Mouse (Mus musculus): ENCODE measurements around the gene Med13l. TPM values are rescaled to one million over a fixed set of nuclear protein-coding genes. Genes with fewer than 3 reads are reported as not detected.

The Med13l gene
- polyA plus RNA-seq, 1 experiment from 2014 or later: 11.5 TPM

GRCm38 (mm10) chr5:118725425-118725824 lies 164.9 kb downstream of the Med13l start:
- no peak overlapping the region for H3K9ac ChIP-seq (ENCODE audit: low read depth, low read length)
- no peak overlapping the region for H3K4me2 ChIP-seq (ENCODE audit: low read length)
- ATAC-seq: no peak
- H3K27me3 ChIP-seq (replicated peaks; ENCODE audit: control insufficient read depth, insufficient read depth, low read length): no peaks in the 10 kb centered on the region
- H3K27ac ChIP-seq (ENCODE audit: low read depth, low read length): no peak overlapping the region
- H3K4me1 ChIP-seq (ENCODE audit: control insufficient read depth, insufficient read depth, low read depth, low read length): peaks cover 4% of the 10 kb centered on the region; the same call in 1 of the 2 replicates
- no peaks in the 10 kb centered on the region for H3K9me3 ChIP-seq (ENCODE audit: control insufficient read depth, low read length)
- WGBS: 55% methylated on average over 6 of the region's 6 CpGs
- no peak overlapping the region for H3K4me3 ChIP-seq (ENCODE audit: low read length)
- H3K36me3 ChIP-seq (ENCODE audit: control insufficient read depth, insufficient read depth, low read length): peaks cover 21% of the 10 kb centered on the region

GRCm38 (mm10) chr5:118725886-118726505 lies 165.5 kb downstream of the Med13l start:
- H3K36me3 ChIP-seq (ENCODE audit: control insufficient read depth, insufficient read depth, low read length): peaks cover 23% of the 10 kb centered on the region

GRCm38 (mm10) chr5:118727336-118727735 lies 166.9 kb downstream of the Med13l start:
- H3K4me3 ChIP-seq (ENCODE audit: low read length): no peak overlapping the region
- H3K4me2 ChIP-seq (ENCODE audit: low read length): no peak overlapping the region
- H3K27ac ChIP-seq (ENCODE audit: low read depth, low read length): no peak overlapping the region
- H3K27me3 ChIP-seq (replicated peaks; ENCODE audit: control insufficient read depth, insufficient read depth, low read length): no peaks in the 10 kb centered on the region
- no peak for ATAC-seq
- peaks cover 23% of the 10 kb centered on the region for H3K36me3 ChIP-seq (ENCODE audit: control insufficient read depth, insufficient read depth, low read length)
- H3K4me1 ChIP-seq (ENCODE audit: control insufficient read depth, insufficient read depth, low read depth, low read length): peaks cover 4% of the 10 kb centered on the region; the same call in 1 of the 2 replicates
- no peak overlapping the region for H3K9ac ChIP-seq (ENCODE audit: low read depth, low read length)
- H3K9me3 ChIP-seq (ENCODE audit: control insufficient read depth, low read length): no peaks in the 10 kb centered on the region
- 86% methylated on average over 16 of the region's 16 CpGs for WGBS

More at GRCm38 (mm10) chr5:118725886-118726505, 165.5 kb downstream of the Med13l start:
- Histone ChIP-seq H3K4me3 (ENCODE audit: low read length) (no peak overlapping the region), H3K4me1 (ENCODE audit: control insufficient read depth, insufficient read depth, low read depth, low read length) (peaks cover 4% of the 10 kb centered on the region; the same call in 1 of the 2 replicates), H3K27me3 (replicated peaks; ENCODE audit: control insufficient read depth, insufficient read depth, low read length) (no peaks in the 10 kb centered on the region), H3K4me2 (ENCODE audit: low read length) (no peak overlapping the region), H3K27ac (ENCODE audit: low read depth, low read length) (no peak overlapping the region), H3K9ac (ENCODE audit: low read depth, low read length) (no peak overlapping the region), H3K9me3 (ENCODE audit: control insufficient read depth, low read length) (no peaks in the 10 kb centered on the region)
- no peak for ATAC-seq
- 77% methylated on average over 10 of the region's 10 CpGs for WGBS

- no peak for ATAC-seq
- no peak overlapping the region for H3K9ac ChIP-seq (ENCODE audit: low read depth, low read length)
- 55% methylated on average over 3 of the region's 3 CpGs for WGBS
These were observed 171.7 kb downstream of the Med13l start for GRCm38 (mm10) chr5:118732221-118732620.

GRCm38 (mm10) chr5:118732651-118733050 lies 172.2 kb downstream of the Med13l start:
- H3K4me1 ChIP-seq (ENCODE audit: control insufficient read depth, insufficient read depth, low read depth, low read length): no peaks in the 10 kb centered on the region
- H3K27ac ChIP-seq (ENCODE audit: low read depth, low read length): 0 out of 2 replicates have a peak overlapping the region, but pooled peaks have one; percentile 17
- H3K4me3 ChIP-seq (ENCODE audit: low read length): no peak overlapping the region
- no peaks in the 10 kb centered on the region for H3K9me3 ChIP-seq (ENCODE audit: control insufficient read depth, low read length)
- 75% methylated on average over 8 of the region's 8 CpGs for WGBS
- H3K27me3 ChIP-seq (replicated peaks; ENCODE audit: control insufficient read depth, insufficient read depth, low read length): no peaks in the 10 kb centered on the region
- H3K4me2 ChIP-seq (ENCODE audit: low read length): no peak overlapping the region
- H3K36me3 ChIP-seq (ENCODE audit: control insufficient read depth, insufficient read depth, low read length): peaks cover 24% of the 10 kb centered on the region
- H3K9ac ChIP-seq (ENCODE audit: low read depth, low read length): no peak overlapping the region
- no peak for ATAC-seq

More at GRCm38 (mm10) chr5:118732221-118732620, 171.7 kb downstream of the Med13l start:
- no peaks in the 10 kb centered on the region for H3K4me1 ChIP-seq (ENCODE audit: control insufficient read depth, insufficient read depth, low read depth, low read length)
- no peak overlapping the region for H3K4me2 ChIP-seq (ENCODE audit: low read length)
- H3K36me3 ChIP-seq (ENCODE audit: control insufficient read depth, insufficient read depth, low read length): peaks cover 24% of the 10 kb centered on the region
- no peaks in the 10 kb centered on the region for H3K27me3 ChIP-seq (replicated peaks; ENCODE audit: control insufficient read depth, insufficient read depth, low read length)
- H3K4me3 ChIP-seq (ENCODE audit: low read length): no peak overlapping the region
- H3K27ac ChIP-seq (ENCODE audit: low read depth, low read length): no peak overlapping the region
- H3K9me3 ChIP-seq (ENCODE audit: control insufficient read depth, low read length): no peaks in the 10 kb centered on the region

- no peak overlapping the region for H3K4me2 ChIP-seq (ENCODE audit: low read length)
- peaks cover 25% of the 10 kb centered on the region for H3K36me3 ChIP-seq (ENCODE audit: control insufficient read depth, insufficient read depth, low read length)
- no peak overlapping the region for H3K4me3 ChIP-seq (ENCODE audit: low read length)
- no peak overlapping the region for H3K9ac ChIP-seq (ENCODE audit: low read depth, low read length)
- H3K4me1 ChIP-seq (ENCODE audit: control insufficient read depth, insufficient read depth, low read depth, low read length): no peaks in the 10 kb centered on the region
- no peak for ATAC-seq
- 88% methylated on average over 4 of the region's 4 CpGs for WGBS
- H3K27me3 ChIP-seq (replicated peaks; ENCODE audit: control insufficient read depth, insufficient read depth, low read length): no peaks in the 10 kb centered on the region
- no peaks in the 10 kb centered on the region for H3K9me3 ChIP-seq (ENCODE audit: control insufficient read depth, low read length)
- no peak overlapping the region for H3K27ac ChIP-seq (ENCODE audit: low read depth, low read length)
These were observed 173.1 kb downstream of the Med13l start for GRCm38 (mm10) chr5:118733566-118733965.

- H3K27me3 ChIP-seq (replicated peaks; ENCODE audit: control insufficient read depth, insufficient read depth, low read length): no peaks in the 10 kb centered on the region
- no peaks in the 10 kb centered on the region for H3K4me1 ChIP-seq (ENCODE audit: control insufficient read depth, insufficient read depth, low read depth, low read length)
- no peak overlapping the region for H3K27ac ChIP-seq (ENCODE audit: low read depth, low read length)
- ATAC-seq: no peak
- no peak overlapping the region for H3K9ac ChIP-seq (ENCODE audit: low read depth, low read length)
- H3K9me3 ChIP-seq (ENCODE audit: control insufficient read depth, low read length): no peaks in the 10 kb centered on the region
- H3K36me3 ChIP-seq (ENCODE audit: control insufficient read depth, insufficient read depth, low read length): peaks cover 31% of the 10 kb centered on the region
- no peak overlapping the region for H3K4me3 ChIP-seq (ENCODE audit: low read length)
- WGBS: 72% methylated on average over 9 of the region's 9 CpGs
- no peak overlapping the region for H3K4me2 ChIP-seq (ENCODE audit: low read length)
These were observed 174.0 kb downstream of the Med13l start for GRCm38 (mm10) chr5:118734455-118734854.

GRCm38 (mm10) chr5:118735738-118736137 lies 175.3 kb downstream of the Med13l start:
- Histone ChIP-seq H3K27ac (ENCODE audit: low read depth, low read length) (no peak overlapping the region), H3K9me3 (ENCODE audit: control insufficient read depth, low read length) (peaks cover 6% of the 10 kb centered on the region; the same call in 1 of the 2 replicates), H3K36me3 (ENCODE audit: control insufficient read depth, insufficient read depth, low read length) (peaks cover 32% of the 10 kb centered on the region), H3K4me3 (ENCODE audit: low read length) (no peak overlapping the region), H3K27me3 (replicated peaks; ENCODE audit: control insufficient read depth, insufficient read depth, low read length) (no peaks in the 10 kb centered on the region), H3K4me2 (ENCODE audit: low read length) (no peak overlapping the region), H3K9ac (ENCODE audit: low read depth, low read length) (no peak overlapping the region), H3K4me1 (ENCODE audit: control insufficient read depth, insufficient read depth, low read depth, low read length) (no peaks in the 10 kb centered on the region)
- ATAC-seq: no peak
- WGBS: 92% methylated on average over 8 of the region's 8 CpGs

- Histone ChIP-seq H3K27me3 (replicated peaks; ENCODE audit: control insufficient read depth, insufficient read depth, low read length) (no peaks in the 10 kb centered on the region), H3K4me3 (ENCODE audit: low read length) (no peak overlapping the region), H3K4me2 (ENCODE audit: low read length) (no peak overlapping the region), H3K4me1 (ENCODE audit: control insufficient read depth, insufficient read depth, low read depth, low read length) (no peaks in the 10 kb centered on the region), H3K27ac (ENCODE audit: low read depth, low read length) (no peak overlapping the region), H3K36me3 (ENCODE audit: control insufficient read depth, insufficient read depth, low read length) (peaks cover 32% of the 10 kb centered on the region), H3K9ac (ENCODE audit: low read depth, low read length) (no peak overlapping the region), H3K9me3 (ENCODE audit: control insufficient read depth, low read length) (peaks cover 6% of the 10 kb centered on the region; the same call in 1 of the 2 replicates)
- 44% methylated on average over 1 of the region's 1 CpGs for WGBS
- ATAC-seq: peak; percentile 50; the same call in 1 of the 2 replicates
These were observed 177.1 kb downstream of the Med13l start for GRCm38 (mm10) chr5:118737548-118737947.

Measured in hindbrain, embryonic 16.5 days (tissue).